Comparison of ENCODE assay signal across 16 mouse cellular contexts in the genomic region with DNA sequence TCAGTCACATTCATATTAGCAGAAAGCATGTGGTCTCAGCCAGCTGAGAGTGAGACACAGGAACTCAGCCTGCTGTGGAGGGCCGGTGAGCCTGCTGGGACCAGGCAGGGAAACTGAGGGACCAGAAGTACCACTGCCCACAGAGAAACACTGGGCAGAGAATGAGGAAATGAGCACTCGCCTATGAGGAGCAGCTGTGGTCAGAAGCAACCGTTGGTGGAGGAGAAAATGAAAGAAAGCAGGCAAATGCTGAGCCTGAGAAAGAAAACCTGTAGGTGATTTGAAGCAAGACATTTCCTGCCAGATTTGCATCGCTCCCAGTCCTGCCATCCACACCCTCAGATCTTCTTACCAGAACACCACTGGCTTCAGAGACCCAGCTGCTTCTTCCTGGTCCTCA.
DNase-seq lines count a peak whose midpoint lies in the region; ATAC-seq lines count a peak whose summit lies in the region.
"Had no signal": no experiment of that assay in that cellular context is flagged by ENCODE, and none has a peak within 500 bp of the region (broad histone marks: within the 10 kb centered on the region; RNA-seq: fewer than 3 reads in every experiment).

No protein-coding gene starts in this region.

- H3K4me1 ChIP-seq in heart, embryonic 10.5 days: peaks cover 13% of the 10 kb centered on the region
- peaks cover under 1% of the 10 kb centered on the region; the same call in 1 of the 2 replicates for H3K4me1 ChIP-seq in kidney, embryonic 15.5 days
- H3K4me1 ChIP-seq in hindbrain, embryonic 12.5 days: no peaks in the 10 kb centered on the region

- H3K36me3 ChIP-seq in heart, embryonic 10.5 days: no peaks in the 10 kb centered on the region
- no peaks in the 10 kb centered on the region for H3K36me3 ChIP-seq in kidney, embryonic 15.5 days
- no peaks in the 10 kb centered on the region for H3K36me3 ChIP-seq in hindbrain, embryonic 12.5 days
- H3K36me3 ChIP-seq: forebrain, embryonic 15.5 days; neural tube, embryonic 13.5 days had no signal

- no peak overlapping the region for H3K4me2 ChIP-seq in kidney, embryonic 15.5 days
- no peak overlapping the region for H3K4me2 ChIP-seq in hindbrain, embryonic 12.5 days (replicated peaks)
- H3K4me2 ChIP-seq: forebrain, embryonic 15.5 days; neural tube, embryonic 13.5 days had no signal

- H3K27ac ChIP-seq in heart, embryonic 10.5 days: no peak overlapping the region
- H3K27ac ChIP-seq in kidney, embryonic 15.5 days: no peak overlapping the region
- no peak overlapping the region for H3K27ac ChIP-seq in hindbrain, embryonic 12.5 days
- H3K27ac ChIP-seq: forebrain, embryonic 15.5 days; neural tube, embryonic 13.5 days had no signal

- H3K4me3 ChIP-seq in heart, embryonic 10.5 days: no peak overlapping the region
- no peak overlapping the region for H3K4me3 ChIP-seq in kidney, embryonic 15.5 days (replicated peaks)
- H3K4me3 ChIP-seq in hindbrain, embryonic 12.5 days: no peak overlapping the region
- H3K4me3 ChIP-seq: forebrain, embryonic 15.5 days; neural tube, embryonic 13.5 days had no signal

- no peak overlapping the region for H3K9ac ChIP-seq in kidney, embryonic 15.5 days
- H3K9ac ChIP-seq in hindbrain, embryonic 12.5 days: no peak overlapping the region
- H3K9ac ChIP-seq: forebrain, embryonic 15.5 days; neural tube, embryonic 13.5 days had no signal

- H3K27me3 ChIP-seq in heart, embryonic 10.5 days (ENCODE audit: insufficient read depth, poor library complexity, severe bottlenecking): 0 out of 2 replicates have a peak, but pooled peaks cover 5% of the 10 kb centered on the region
- no peaks in the 10 kb centered on the region for H3K27me3 ChIP-seq in kidney, embryonic 15.5 days
- no peaks in the 10 kb centered on the region for H3K27me3 ChIP-seq in hindbrain, embryonic 12.5 days
- H3K27me3 ChIP-seq: forebrain, embryonic 15.5 days; neural tube, embryonic 13.5 days had no signal

- WGBS in heart, embryonic 10.5 days: 69% methylated on average over 4 of the region's 4 CpGs
- 74% methylated on average over 4 of the region's 4 CpGs for WGBS in kidney, embryonic 15.5 days
- 74% methylated on average over 4 of the region's 4 CpGs for WGBS in hindbrain, embryonic 12.5 days

- no peaks in the 10 kb centered on the region for H3K9me3 ChIP-seq in heart, embryonic 10.5 days
- no peaks in the 10 kb centered on the region for H3K9me3 ChIP-seq in kidney, embryonic 15.5 days (replicated peaks)
- H3K9me3 ChIP-seq in hindbrain, embryonic 12.5 days (replicated peaks): no peaks in the 10 kb centered on the region
- H3K9me3 ChIP-seq: forebrain, embryonic 15.5 days; neural tube, embryonic 13.5 days had no signal

- peak; percentile 41 for DNase-seq in heart, embryonic 10.5 days (ENCODE audit: low spot score)
- DNase-seq in heart, adult 18-20 months: no peak
- DNase-seq: adrenal gland, adult 2 months; gastrocnemius, postnatal 36 days; heart, postnatal 36 days; midbrain, embryonic 14.5 days; right cerebral cortex, postnatal 14 days had no signal

- peak; percentile 40 for ATAC-seq in CD4-positive, CD25-positive, alpha-beta regulatory T cell, adult 4 months
- ATAC-seq in granulocyte monocyte progenitor cell, adult 5-6 weeks (replicated peaks; ENCODE audit: poor library complexity, severe bottlenecking): peak; percentile 73
- 0 out of 2 replicates have a peak, but pooled peaks have one; percentile 29 for ATAC-seq in monocyte, adult 5-6 weeks (replicated peaks; ENCODE audit: insufficient number of reproducible peaks, low FRiP score, low TSS enrichment, poor library complexity, severe bottlenecking)
- ATAC-seq in kidney, embryonic 15.5 days (replicated peaks; ENCODE audit: low FRiP score): no peak
- no peak for ATAC-seq in hindbrain, embryonic 12.5 days (ENCODE audit: low FRiP score)
- ATAC-seq in megakaryocyte-erythroid progenitor cell, adult 5-6 weeks (replicated peaks; ENCODE audit: low FRiP score, low TSS enrichment, poor library complexity, severe bottlenecking): no peak
- ATAC-seq: forebrain, embryonic 15.5 days; intestine, postnatal 0 days had no signal

Comparison
In these comparisons a context has a peak if more than half of its experiments do, and no peak if none do; other contexts are left out.
1. ATAC-seq: peak in CD4-positive, CD25-positive, alpha-beta regulatory T cell, adult 4 months (single experiment), granulocyte monocyte progenitor cell, adult 5-6 weeks (single experiment) and monocyte, adult 5-6 weeks (single experiment); none in kidney, embryonic 15.5 days (single experiment), hindbrain, embryonic 12.5 days (single experiment) and megakaryocyte-erythroid progenitor cell, adult 5-6 weeks (single experiment).